Mouse (Mus musculus) intestine, embryonic 16.5 days (tissue): ENCODE measurements around the gene Dyrk4. TPM values are rescaled to one million over a fixed set of nuclear protein-coding genes. Genes with fewer than 3 reads are reported as not detected.

ENCODE experiments used
- ATAC-seq: fragments of 200-750 bp; cut with Nextera tagmentation; 2 replicates; pipeline ENCODE4 v1.8.0; 2017; ENCODE audit warnings: moderate TSS enrichment, moderate library complexity
- H3K27ac ChIP-seq: fragments of 300-500 bp; sonication (generic); 2 replicates; pipeline ENCODE4 v1.5.1; 2014; ENCODE audit warnings: mild to moderate bottlenecking, low read length
- H3K27me3 ChIP-seq: fragments of 300-500 bp; sonication (generic); replicated peaks from 2 replicates; pipeline ENCODE4 v1.6.1; 2014; ENCODE audit warnings: low read length, control low read depth, mixed read lengths; ENCODE audit not compliant: control insufficient read depth, insufficient read depth
- H3K36me3 ChIP-seq: fragments of 300-500 bp; sonication (generic); 2 replicates; pipeline ENCODE4 v1.6.1; 2014; ENCODE audit warnings: low read length, control low read depth; ENCODE audit not compliant: control insufficient read depth, insufficient read depth
- H3K4me1 ChIP-seq: fragments of 300-500 bp; sonication (generic); 2 replicates; pipeline ENCODE4 v1.6.1; 2014; ENCODE audit warnings: low read length, control low read depth, mixed read lengths; ENCODE audit not compliant: control insufficient read depth, insufficient read depth
- H3K4me2 ChIP-seq: fragments of 300-500 bp; sonication (generic); 2 replicates; pipeline ENCODE4 v1.6.1; 2014; ENCODE audit warnings: low read depth, low read length, control low read depth
- H3K4me3 ChIP-seq: fragments of 300-500 bp; sonication (generic); 2 replicates; pipeline ENCODE4 v1.5.1; 2014; ENCODE audit warnings: mild to moderate bottlenecking, low read length
- H3K9ac ChIP-seq: fragments of 300-500 bp; sonication (generic); 2 replicates; pipeline ENCODE4 v1.6.1; 2014; ENCODE audit warnings: low read depth, low read length
- H3K9me3 ChIP-seq: fragments of 300-500 bp; sonication (generic); 2 replicates; pipeline ENCODE4 v1.6.1; 2016; ENCODE audit warnings: low read length, control low read depth; ENCODE audit not compliant: control insufficient read depth
- WGBS: fragments of 180-500 bp; shearing (Covaris S2); extraction: QIAGEN DNeasy Blood & Tissue Kit; methylation state at CpG from one replicate; pipeline ENCODE4 v1.1.7; 2014; 5-methylcytosine and 5-hydroxymethylcytosine counted together
- polyA plus RNA-seq: library from polyadenylated mRNA; unstranded; fragments of >200 nt; fragmentation: Nextera tagmentation; extraction: Ambion mirVana; gene quantifications from 2 replicates; pipeline ENCODE4 v1.2.1, GENCODE M21; 2015

The Dyrk4 gene
- polyA plus RNA-seq, 1 experiment from 2014 or later, result not detected

GRCm38 (mm10) chr6:126939487-126940171, 18.0 kb upstream of the Dyrk4 start, which contains the start of the genes Rad51ap1 and D6Wsu163e:
Gene Rad51ap1 (minus strand): TSS chr6:126939587.
Gene D6Wsu163e (plus strand): TSS chr6:126939962.
- no peaks in the 10 kb centered on the region for H3K9me3 ChIP-seq
- H3K4me1 ChIP-seq, result peaks cover 14% of the 10 kb centered on the region
- WGBS, result under 1% methylated on average over 33 of the region's 33 CpGs
- no peaks in the 10 kb centered on the region for H3K36me3 ChIP-seq
- peak within 1 kb of the TSS; percentile 9; the same call in 1 of the 2 replicates for H3K27ac ChIP-seq
- H3K9ac ChIP-seq, result peak within 1 kb of the TSS; percentile 73
- ATAC-seq, result peak; percentile 100
- H3K27me3 ChIP-seq, result no peaks in the 10 kb centered on the region
- H3K4me2 ChIP-seq, result peak within 1 kb of the TSS; percentile 91
- peak within 1 kb of the TSS; percentile 65 for H3K4me3 ChIP-seq

- Histone ChIP-seq H3K4me2 (peak overlapping the region; percentile 91), H3K36me3 (peaks cover 3% of the 10 kb centered on the region; the same call in 1 of the 2 replicates), H3K4me3 (peak overlapping the region; percentile 65), H3K4me1 (peaks cover 14% of the 10 kb centered on the region), H3K9me3 (no peaks in the 10 kb centered on the region), H3K27ac (peak overlapping the region; percentile 9; the same call in 1 of the 2 replicates), H3K9ac (peak overlapping the region; percentile 73), H3K27me3 (no peaks in the 10 kb centered on the region)
- no peak; the same call in none of the 2 replicates for ATAC-seq
- WGBS, result under 1% methylated on average over 31 of the region's 31 CpGs
Measured at GRCm38 (mm10) chr6:126938853-126939486, 17.3 kb upstream of the Dyrk4 start.

GRCm38 (mm10) chr6:126938047-126938446, 16.4 kb upstream of the Dyrk4 start:
- Histone ChIP-seq H3K4me3 (peak overlapping the region; percentile 65), H3K27me3 (no peaks in the 10 kb centered on the region), H3K27ac (no peak overlapping the region), H3K36me3 (peaks cover 3% of the 10 kb centered on the region; the same call in 1 of the 2 replicates), H3K9ac (peak overlapping the region; percentile 73; the same call in 1 of the 2 replicates), H3K4me1 (peaks cover 14% of the 10 kb centered on the region), H3K4me2 (peak overlapping the region; percentile 91), H3K9me3 (no peaks in the 10 kb centered on the region)
- 67% methylated on average over 2 of the region's 2 CpGs for WGBS
- no peak for ATAC-seq

GRCm38 (mm10) chr6:126932896-126933295, 11.3 kb upstream of the Dyrk4 start:
- Histone ChIP-seq H3K4me2 (no peak overlapping the region), H3K4me1 (no peaks in the 10 kb centered on the region), H3K27me3 (no peaks in the 10 kb centered on the region), H3K9me3 (no peaks in the 10 kb centered on the region), H3K36me3 (peaks cover 3% of the 10 kb centered on the region; the same call in 1 of the 2 replicates), H3K27ac (no peak overlapping the region), H3K9ac (no peak overlapping the region), H3K4me3 (no peak overlapping the region)
- WGBS, result 87% methylated on average over 2 of the region's 2 CpGs
- ATAC-seq, result no peak

- H3K27ac ChIP-seq, result no peak overlapping the region
- no peaks in the 10 kb centered on the region for H3K9me3 ChIP-seq
- H3K4me1 ChIP-seq, result no peaks in the 10 kb centered on the region
- H3K4me2 ChIP-seq, result no peak overlapping the region
- no peak overlapping the region for H3K9ac ChIP-seq
- 84% methylated on average over 5 of the region's 5 CpGs for WGBS
- H3K27me3 ChIP-seq, result no peaks in the 10 kb centered on the region
- no peaks in the 10 kb centered on the region for H3K36me3 ChIP-seq
- H3K4me3 ChIP-seq, result no peak overlapping the region
- ATAC-seq, result no peak
Measured at GRCm38 (mm10) chr6:126914928-126915327, 6.7 kb downstream of the Dyrk4 start.

- Histone ChIP-seq H3K27ac (no peak overlapping the region), H3K4me3 (no peak overlapping the region), H3K4me1 (no peaks in the 10 kb centered on the region), H3K4me2 (no peak overlapping the region), H3K27me3 (no peaks in the 10 kb centered on the region), H3K9me3 (no peaks in the 10 kb centered on the region), H3K9ac (no peak overlapping the region), H3K36me3 (no peaks in the 10 kb centered on the region)
- ATAC-seq, result no peak
- 71% methylated on average over 4 of the region's 4 CpGs for WGBS
Measured at GRCm38 (mm10) chr6:126910727-126911126, 10.9 kb downstream of the Dyrk4 start.

- Histone ChIP-seq H3K9me3 (no peaks in the 10 kb centered on the region), H3K4me3 (no peak overlapping the region), H3K27ac (no peak overlapping the region), H3K9ac (no peak overlapping the region), H3K4me2 (no peak overlapping the region), H3K27me3 (no peaks in the 10 kb centered on the region), H3K36me3 (no peaks in the 10 kb centered on the region), H3K4me1 (no peaks in the 10 kb centered on the region)
- no peak for ATAC-seq
- WGBS, result 50% methylated on average over 3 of the region's 3 CpGs
Measured at GRCm38 (mm10) chr6:126907876-126908275, 13.8 kb downstream of the Dyrk4 start.

- 80% methylated on average over 4 of the region's 5 CpGs for WGBS
- Histone ChIP-seq H3K4me1 (no peaks in the 10 kb centered on the region), H3K27me3 (no peaks in the 10 kb centered on the region)
Measured at GRCm38 (mm10) chr6:126907378-126907777, 14.3 kb downstream of the Dyrk4 start.

GRCm38 (mm10) chr6:126877118-126877517, 44.5 kb downstream of the Dyrk4 start:
- H3K4me1 ChIP-seq, result no peaks in the 10 kb centered on the region
- no peak overlapping the region for H3K27ac ChIP-seq
- no peak overlapping the region for H3K4me2 ChIP-seq
- H3K27me3 ChIP-seq, result no peaks in the 10 kb centered on the region
- no peaks in the 10 kb centered on the region for H3K9me3 ChIP-seq
- 87% methylated on average over 8 of the region's 8 CpGs for WGBS
- no peak overlapping the region for H3K4me3 ChIP-seq
- no peak for ATAC-seq
- H3K36me3 ChIP-seq, result no peaks in the 10 kb centered on the region
- no peak overlapping the region for H3K9ac ChIP-seq

More at GRCm38 (mm10) chr6:126907378-126907777, 14.3 kb downstream of the Dyrk4 start:
- Histone ChIP-seq H3K36me3 (no peaks in the 10 kb centered on the region), H3K4me3 (no peak overlapping the region), H3K4me2 (no peak overlapping the region), H3K9me3 (no peaks in the 10 kb centered on the region), H3K9ac (no peak overlapping the region), H3K27ac (no peak overlapping the region)
- no peak for ATAC-seq
